Mouse (Mus musculus): Measurements from ENCODE around the gene Mpp4. TPM values are rescaled to one million over a fixed set of nuclear protein-coding genes. Genes with fewer than 3 reads are reported as not detected.

Mpp4 gene
- 1.5 and 2.1 TPM in 2 replicates for polyA plus RNA-seq (2012; rRNA removed)

- TF ChIP-seq POLR2A (IDR thresholded peaks at IDR 0.05; ENCODE audit: extremely low read depth, insufficient read depth, low read length) (no peak), CTCF (IDR thresholded peaks at IDR 0.05; ENCODE audit: extremely low read depth, insufficient read depth, low read length) (no peak)
- Histone ChIP-seq H3K4me3 (ENCODE audit: insufficient read depth, low read length) (no peak within 1 kb of the TSS), H3K4me1 (ENCODE audit: control insufficient read depth, insufficient read depth, low read length) (peaks cover 6% of the 10 kb centered on the region; the same call in 1 of the 2 replicates), H3K27ac (ENCODE audit: insufficient read depth, low read length) (no peak within 1 kb of the TSS)
Measured at GRCm38 (mm10) chr1:59163030-59163461, at the start of gene Mpp4. Gene Mpp4 (minus strand): TSS chr1:59163389.

- TF ChIP-seq CTCF (IDR thresholded peaks at IDR 0.05; ENCODE audit: extremely low read depth, insufficient read depth, low read length): no peak
- no peak for TF ChIP-seq POLR2A (IDR thresholded peaks at IDR 0.05; ENCODE audit: extremely low read depth, insufficient read depth, low read length)
- H3K4me1 ChIP-seq (ENCODE audit: control insufficient read depth, insufficient read depth, low read length): no peaks in the 10 kb centered on the region
- no peak overlapping the region for H3K4me3 ChIP-seq (ENCODE audit: insufficient read depth, low read length)
- no peak overlapping the region for H3K27ac ChIP-seq (ENCODE audit: insufficient read depth, low read length)
Measured at GRCm38 (mm10) chr1:59212951-59213350, 49.8 kb upstream of the Mpp4 start.

GRCm38 (mm10) chr1:59212076-59212779 lies 49.0 kb upstream of the Mpp4 start:
- no peak overlapping the region for H3K27ac ChIP-seq (ENCODE audit: insufficient read depth, low read length)
- no peaks in the 10 kb centered on the region for H3K4me1 ChIP-seq (ENCODE audit: control insufficient read depth, insufficient read depth, low read length)
- TF ChIP-seq POLR2A (IDR thresholded peaks at IDR 0.05; ENCODE audit: extremely low read depth, insufficient read depth, low read length): no peak
- TF ChIP-seq CTCF (IDR thresholded peaks at IDR 0.05; ENCODE audit: extremely low read depth, insufficient read depth, low read length): no peak
- H3K4me3 ChIP-seq (ENCODE audit: insufficient read depth, low read length): no peak overlapping the region

- Histone ChIP-seq H3K4me1 (ENCODE audit: control insufficient read depth, insufficient read depth, low read length) (no peaks in the 10 kb centered on the region), H3K27ac (ENCODE audit: insufficient read depth, low read length) (no peak overlapping the region), H3K4me3 (ENCODE audit: insufficient read depth, low read length) (no peak overlapping the region)
- TF ChIP-seq CTCF (IDR thresholded peaks at IDR 0.05; ENCODE audit: extremely low read depth, insufficient read depth, low read length) (no peak), POLR2A (IDR thresholded peaks at IDR 0.05; ENCODE audit: extremely low read depth, insufficient read depth, low read length) (no peak)
Measured at GRCm38 (mm10) chr1:59211651-59212050, 48.5 kb upstream of the Mpp4 start.

GRCm38 (mm10) chr1:59208331-59208730 lies 45.1 kb upstream of the Mpp4 start:
- Histone ChIP-seq H3K27ac (ENCODE audit: insufficient read depth, low read length) (no peak overlapping the region), H3K4me1 (ENCODE audit: control insufficient read depth, insufficient read depth, low read length) (no peaks in the 10 kb centered on the region), H3K4me3 (ENCODE audit: insufficient read depth, low read length) (no peak overlapping the region)
- TF ChIP-seq CTCF (IDR thresholded peaks at IDR 0.05; ENCODE audit: extremely low read depth, insufficient read depth, low read length) (no peak), POLR2A (IDR thresholded peaks at IDR 0.05; ENCODE audit: extremely low read depth, insufficient read depth, low read length) (no peak)

- no peaks in the 10 kb centered on the region for H3K4me1 ChIP-seq (ENCODE audit: control insufficient read depth, insufficient read depth, low read length)
- no peak for TF ChIP-seq POLR2A (IDR thresholded peaks at IDR 0.05; ENCODE audit: extremely low read depth, insufficient read depth, low read length)
- TF ChIP-seq CTCF (IDR thresholded peaks at IDR 0.05; ENCODE audit: extremely low read depth, insufficient read depth, low read length): no peak
- H3K27ac ChIP-seq (ENCODE audit: insufficient read depth, low read length): no peak overlapping the region
Measured at GRCm38 (mm10) chr1:59204489-59204888, 41.3 kb upstream of the Mpp4 start.

GRCm38 (mm10) chr1:59202367-59202766 lies 39.2 kb upstream of the Mpp4 start:
- no peaks in the 10 kb centered on the region for H3K4me1 ChIP-seq (ENCODE audit: control insufficient read depth, insufficient read depth, low read length)
- TF ChIP-seq POLR2A (IDR thresholded peaks at IDR 0.05; ENCODE audit: extremely low read depth, insufficient read depth, low read length): no peak
- TF ChIP-seq CTCF (IDR thresholded peaks at IDR 0.05; ENCODE audit: extremely low read depth, insufficient read depth, low read length): no peak
- H3K4me3 ChIP-seq (ENCODE audit: insufficient read depth, low read length): no peak overlapping the region
- no peak overlapping the region for H3K27ac ChIP-seq (ENCODE audit: insufficient read depth, low read length)

More at GRCm38 (mm10) chr1:59204489-59204888, 41.3 kb upstream of the Mpp4 start:
- H3K4me3 ChIP-seq (ENCODE audit: insufficient read depth, low read length): no peak overlapping the region

- no peak overlapping the region for H3K27ac ChIP-seq (ENCODE audit: insufficient read depth, low read length)
- H3K4me3 ChIP-seq (ENCODE audit: insufficient read depth, low read length): no peak overlapping the region
- H3K4me1 ChIP-seq (ENCODE audit: control insufficient read depth, insufficient read depth, low read length): no peaks in the 10 kb centered on the region
- TF ChIP-seq CTCF (IDR thresholded peaks at IDR 0.05; ENCODE audit: extremely low read depth, insufficient read depth, low read length) (no peak), POLR2A (IDR thresholded peaks at IDR 0.05; ENCODE audit: extremely low read depth, insufficient read depth, low read length) (no peak)
Measured at GRCm38 (mm10) chr1:59201561-59201960, 38.4 kb upstream of the Mpp4 start.

- Histone ChIP-seq H3K27ac (ENCODE audit: insufficient read depth, low read length) (no peak overlapping the region), H3K4me1 (ENCODE audit: control insufficient read depth, insufficient read depth, low read length) (no peaks in the 10 kb centered on the region), H3K4me3 (ENCODE audit: insufficient read depth, low read length) (no peak overlapping the region)
- TF ChIP-seq CTCF (IDR thresholded peaks at IDR 0.05; ENCODE audit: extremely low read depth, insufficient read depth, low read length) (no peak), POLR2A (IDR thresholded peaks at IDR 0.05; ENCODE audit: extremely low read depth, insufficient read depth, low read length) (no peak)
Measured at GRCm38 (mm10) chr1:59200960-59201359, 37.8 kb upstream of the Mpp4 start.

- no peaks in the 10 kb centered on the region for H3K4me1 ChIP-seq (ENCODE audit: control insufficient read depth, insufficient read depth, low read length)
- TF ChIP-seq POLR2A (IDR thresholded peaks at IDR 0.05; ENCODE audit: extremely low read depth, insufficient read depth, low read length) (no peak), CTCF (IDR thresholded peaks at IDR 0.05; ENCODE audit: extremely low read depth, insufficient read depth, low read length) (no peak)
- no peak overlapping the region for H3K27ac ChIP-seq (ENCODE audit: insufficient read depth, low read length)
- H3K4me3 ChIP-seq (ENCODE audit: insufficient read depth, low read length): no peak overlapping the region
Measured at GRCm38 (mm10) chr1:59194979-59195378, 31.8 kb upstream of the Mpp4 start.

Data from cortical plate, adult 2 months (tissue).